Mouse (Mus musculus): ENCODE measurements around the gene Rab5if. TPM values are rescaled to one million over a fixed set of nuclear protein-coding genes. Genes with fewer than 3 reads are reported as not detected.
"Not testable (repeated sequence)": the region's sequence is repeated elsewhere in the genome, so short reads cannot be mapped to it uniquely, and the experiment has no call there.

Gene Rab5if
- total RNA-seq, 2 experiments from 2014 or later, result 124 to 125 TPM

DNA sequence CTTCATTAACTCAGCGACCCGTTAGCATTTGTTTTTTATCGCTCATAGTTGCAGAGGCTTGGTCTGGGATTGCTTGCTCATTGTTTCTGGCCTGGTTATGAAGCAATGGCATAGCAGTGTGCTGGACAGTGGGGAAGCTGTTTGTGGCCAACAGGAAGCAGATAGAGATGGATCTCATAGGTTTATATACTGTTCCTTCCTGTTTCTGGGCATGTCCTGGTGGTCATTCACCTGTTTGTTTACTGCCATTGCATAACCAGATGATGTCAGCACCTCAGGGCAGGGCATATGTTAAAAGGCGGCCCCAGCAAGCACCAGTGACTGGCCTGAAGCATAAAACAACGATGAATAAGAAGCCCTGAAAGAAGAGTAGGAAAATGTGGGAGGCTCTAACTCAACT lies 12.4 kb upstream of the Rab5if start:
- no peak for DNase-seq (ENCODE audit: low spot score)
- intact Hi-C loops (cut with DNase I), result no loop called here

DNA sequence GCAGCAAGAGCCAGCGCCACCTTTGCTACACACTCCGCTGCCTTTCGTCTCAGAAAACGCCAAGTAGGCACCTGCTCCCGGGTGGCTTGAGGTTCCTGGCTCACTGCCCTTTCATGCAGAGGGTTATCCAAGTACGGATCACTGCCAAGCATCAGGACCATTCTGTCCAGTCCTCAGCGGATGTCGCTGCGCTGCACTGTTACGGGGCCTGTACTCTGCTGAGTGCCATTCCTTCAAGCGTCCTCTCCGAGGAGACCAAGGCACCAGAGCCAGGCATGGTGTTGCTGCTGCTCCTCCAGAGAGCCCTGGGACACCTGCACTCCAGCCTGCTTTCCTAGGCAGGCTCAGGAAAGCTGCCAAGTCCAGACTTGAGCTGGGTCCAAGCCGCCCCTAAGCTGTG lies 9.3 kb upstream of the Rab5if start:
- intact Hi-C loops (cut with DNase I); DNase-seq (ENCODE audit: low spot score): not testable (repeated sequence)

DNA sequence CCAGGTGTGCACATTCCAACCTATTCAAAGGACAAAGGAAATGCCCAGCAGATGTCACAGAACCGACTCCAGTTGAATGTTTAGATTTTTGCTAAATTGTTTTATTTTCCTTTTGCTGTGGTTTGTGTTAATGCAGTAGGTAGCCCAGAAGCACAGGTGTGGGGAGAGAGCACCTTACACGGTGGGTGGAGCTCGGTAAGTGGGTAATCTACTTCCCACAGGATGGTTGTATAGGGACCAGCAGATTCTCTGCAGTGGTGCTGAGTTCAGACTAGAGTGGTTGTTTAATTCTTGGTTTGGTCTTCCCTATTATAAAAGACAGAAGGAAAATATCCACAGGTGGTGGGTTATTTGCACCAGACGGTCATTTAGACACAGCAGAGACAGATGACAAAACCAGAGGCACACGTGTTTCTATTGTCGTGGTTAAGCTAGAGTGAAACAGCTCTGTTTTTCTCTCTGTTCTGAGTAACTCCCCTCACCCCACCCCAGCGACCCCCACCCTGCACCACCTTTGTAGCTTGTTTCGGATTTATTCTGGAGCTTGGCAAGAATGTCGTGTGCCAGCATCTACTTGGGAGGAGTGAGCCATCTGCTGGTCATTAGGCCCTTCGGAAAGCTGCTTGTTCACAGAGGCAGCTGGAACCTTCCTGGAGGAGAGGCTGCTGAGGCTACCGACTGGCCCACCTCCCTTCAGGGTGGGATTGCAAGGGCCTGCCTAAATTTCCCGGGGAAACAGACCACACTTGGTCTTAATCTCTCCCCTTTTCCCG lies 8.7 kb upstream of the Rab5if start:
- intact Hi-C loops (cut with DNase I), result loop anchor here (1.0 kb wide), 1 partner anchor 45 kb away; no protein-coding TSS in a partner anchor
- DNase-seq (ENCODE audit: low spot score), result not testable (repeated sequence)

DNA sequence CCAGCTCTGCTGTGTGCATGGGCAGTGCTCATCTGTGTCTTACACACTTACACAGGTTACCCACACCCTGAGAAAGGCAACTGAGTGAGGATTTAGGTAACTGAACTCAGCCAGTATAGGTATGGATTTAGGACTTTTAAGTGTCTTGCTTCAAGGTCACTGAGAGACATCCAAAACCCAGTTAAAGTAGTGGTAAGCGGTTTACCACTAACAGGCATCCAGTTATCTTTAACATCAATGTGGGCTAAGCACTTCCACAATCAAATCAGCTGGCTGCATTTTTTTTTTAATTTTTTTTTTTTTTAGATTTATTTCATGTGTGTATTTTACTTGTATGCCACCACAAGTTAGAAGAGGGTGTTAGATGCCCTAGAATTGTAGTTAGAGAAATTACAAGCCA lies 6.6 kb upstream of the Rab5if start:
- intact Hi-C loops (cut with DNase I), result no loop called here
- DNase-seq (ENCODE audit: low spot score), result no peak

GRCm38 (mm10) chr2:156857385-156857791 lies 5.5 kb upstream of the Rab5if start:
- intact Hi-C loops (cut with DNase I), result no loop called here

GRCm38 (mm10) chr2:156857835-156858234 lies 5.1 kb upstream of the Rab5if start, which contains the start of gene 4930518I15Rik:
4930518I15Rik (minus strand) TSS chr2:156857946.
- DNase-seq (ENCODE audit: low spot score), result no peak
- intact Hi-C loops (cut with DNase I), result no loop called here

More at GRCm38 (mm10) chr2:156857385-156857791, 5.5 kb upstream of the Rab5if start:
- no peak for DNase-seq (ENCODE audit: low spot score)

DNA sequence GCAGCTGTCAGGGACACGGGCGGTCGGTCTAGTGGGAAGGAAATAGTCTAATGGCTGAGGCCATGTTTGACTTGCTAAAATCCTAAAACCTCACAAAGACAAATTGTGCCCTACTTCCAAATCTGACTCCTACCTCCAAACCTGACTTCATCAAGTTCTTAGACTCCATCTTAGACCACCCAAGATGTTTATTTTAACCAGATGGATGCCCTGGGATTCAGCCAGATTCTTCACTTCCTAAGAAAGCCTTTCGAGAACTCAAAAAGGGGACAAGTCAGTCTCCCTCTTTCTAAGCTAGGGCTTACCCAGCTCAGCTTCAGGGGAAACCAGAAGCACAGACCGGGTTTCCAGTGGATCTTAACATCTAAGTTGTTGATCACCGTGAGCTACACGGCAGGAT lies 4.3 kb upstream of the Rab5if start:
- DNase-seq (ENCODE audit: low spot score), result no peak
- intact Hi-C loops (cut with DNase I), result no loop called here

GRCm38 (mm10) chr2:156862041-156862717 lies 749 bp upstream of the Rab5if start:
- no peak for DNase-seq (ENCODE audit: low spot score)
- intact Hi-C loops (cut with DNase I), result loop anchor here (1.0 to 5.0 kb wide), 2 partner anchors 21 to 140 kb away; no protein-coding TSS in a partner anchor

GRCm38 (mm10) chr2:156863487-156864160 lies 696 bp downstream of the Rab5if start:
- intact Hi-C loops (cut with DNase I), result loop anchor here (5.0 kb wide), 1 partner anchor 141 kb away; no protein-coding TSS in a partner anchor
- peak; percentile 31 for DNase-seq (ENCODE audit: low spot score)

- DNase-seq (ENCODE audit: low spot score), result no peak
- intact Hi-C loops (cut with DNase I), result loop anchor here (5.0 kb wide), 1 partner anchor 142 kb away; no protein-coding TSS in a partner anchor
These were observed 1.6 kb downstream of the Rab5if start for GRCm38 (mm10) chr2:156864481-156864880.

GRCm38 (mm10) chr2:156868994-156869393 lies 6.1 kb downstream of the Rab5if start:
- DNase-seq (ENCODE audit: low spot score), result no peak
- intact Hi-C loops (cut with DNase I), result no loop called here

DNA sequence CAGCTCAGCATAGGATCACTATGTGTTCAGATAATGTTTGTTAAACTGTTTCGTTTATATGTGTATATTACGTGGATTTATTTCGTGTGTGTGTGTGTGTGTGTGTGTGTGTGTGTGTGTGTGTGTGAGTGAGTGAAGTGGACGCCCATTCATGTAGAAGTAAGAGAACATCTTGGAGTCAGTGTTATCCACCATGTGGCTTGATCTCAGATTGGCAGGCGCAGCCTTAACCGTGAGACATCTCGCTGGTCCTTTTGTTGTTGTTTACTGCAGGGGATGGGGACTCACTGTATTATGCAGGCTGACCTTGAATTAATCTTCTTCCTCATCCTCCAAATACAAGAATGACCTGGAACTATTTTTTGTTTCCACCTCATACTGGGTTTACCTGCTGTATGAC lies 6.6 kb downstream of the Rab5if start:
- intact Hi-C loops (cut with DNase I), result no loop called here
- no peak for DNase-seq (ENCODE audit: low spot score)

- intact Hi-C loops (cut with DNase I), result loop anchor here (5.0 kb wide), 1 partner anchor 227 kb away; no protein-coding TSS in a partner anchor
- no peak for DNase-seq (ENCODE audit: low spot score)
These were observed 7.6 kb downstream of the Rab5if start for GRCm38 (mm10) chr2:156870519-156870918.

GRCm38 (mm10) chr2:156873629-156874028 lies 10.7 kb downstream of the Rab5if start:
- DNase-seq (ENCODE audit: low spot score), result no peak
- intact Hi-C loops (cut with DNase I), result loop anchor here (2.0 to 5.0 kb wide), 2 partner anchors 123 to 224 kb away; no protein-coding TSS in a partner anchor

- DNase-seq (ENCODE audit: low spot score), result no peak
- intact Hi-C loops (cut with DNase I), result loop anchor here (5.0 kb wide), 1 partner anchor 223 kb away; no protein-coding TSS in a partner anchor
These were observed 11.3 kb downstream of the Rab5if start for GRCm38 (mm10) chr2:156874047-156874759.

- intact Hi-C loops (cut with DNase I), result loop anchor here (5.0 kb wide), 1 partner anchor 222 kb away; no protein-coding TSS in a partner anchor
- no peak for DNase-seq (ENCODE audit: low spot score)
These were observed 12.0 kb downstream of the Rab5if start for GRCm38 (mm10) chr2:156874760-156875510.

DNA sequence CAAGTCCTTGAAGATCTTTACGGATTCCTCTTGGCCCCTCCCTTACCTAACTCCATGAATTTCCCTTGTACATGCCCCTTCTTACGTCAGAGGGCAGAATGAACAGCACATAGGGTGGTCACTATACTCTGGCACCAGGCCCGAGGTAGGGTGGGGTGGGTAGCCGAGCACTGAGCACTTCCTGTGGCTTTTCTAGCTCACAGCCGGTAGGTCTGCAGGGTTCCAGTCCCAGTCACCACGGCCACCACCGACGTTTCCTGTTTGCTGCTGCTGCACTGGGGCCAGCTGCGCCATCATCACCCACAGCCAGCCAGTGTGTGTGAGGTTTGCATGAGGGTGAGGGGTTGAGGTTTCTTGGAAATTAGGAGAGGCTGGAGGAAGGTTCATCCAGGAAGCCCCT lies 14.8 kb downstream of the Rab5if start:
- DNase-seq (ENCODE audit: low spot score), result no peak
- intact Hi-C loops (cut with DNase I), result no loop called here

GRCm38 (mm10) chr2:156879541-156879940 lies 16.6 kb downstream of the Rab5if start:
- no peak for DNase-seq (ENCODE audit: low spot score)
- intact Hi-C loops (cut with DNase I), result no loop called here
